Mouse (Mus musculus): Measurements from ENCODE around the gene Bcl9l. TPM values are rescaled to one million over a fixed set of nuclear protein-coding genes. Genes with fewer than 3 reads are reported as not detected.

Gene Bcl9l
- total RNA-seq, 1 experiment from 2014 or later: 5.7 TPM

- ATAC-seq (replicated peaks; ENCODE audit: low read depth, poor library complexity, severe bottlenecking): no peak
Measured at GRCm38 (mm10) chr9:44532991-44533580, 50.5 kb downstream of the Bcl9l start.

DNA sequence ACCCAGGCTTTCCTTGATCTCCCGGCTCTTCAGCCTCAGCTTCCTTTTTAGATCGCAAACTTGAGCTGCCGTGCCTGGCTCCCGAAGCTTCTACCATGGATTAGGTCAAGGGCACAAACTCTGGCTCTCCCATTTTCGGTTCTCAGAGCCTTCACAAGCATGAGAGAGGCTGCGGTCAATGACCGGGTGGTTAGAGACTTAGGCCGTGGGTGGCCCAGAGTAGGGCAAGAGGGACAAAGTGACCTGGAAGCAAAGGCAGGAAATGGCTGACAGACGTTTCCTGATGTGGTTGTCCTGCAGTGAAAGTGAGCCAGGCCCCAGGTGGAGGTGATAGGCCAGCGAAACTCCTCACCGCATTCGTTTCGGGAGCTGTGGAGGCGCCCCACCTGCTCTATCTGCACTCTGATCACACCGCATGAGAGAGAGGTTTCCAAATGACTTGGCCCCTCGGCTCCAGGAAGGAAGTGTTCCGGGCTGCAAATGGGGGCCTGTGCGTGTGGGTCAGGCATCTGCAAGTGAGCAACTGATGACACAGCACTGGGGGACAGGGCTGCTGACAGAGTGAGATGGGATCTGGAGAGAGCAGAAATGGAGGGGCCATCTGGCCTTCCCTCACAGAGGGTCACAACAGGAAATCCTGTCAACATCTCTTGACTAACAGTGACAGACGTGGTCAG is 55.1 kb downstream of the Bcl9l start:
- ATAC-seq (replicated peaks; ENCODE audit: low read depth, poor library complexity, severe bottlenecking): peak; percentile 82

DNA sequence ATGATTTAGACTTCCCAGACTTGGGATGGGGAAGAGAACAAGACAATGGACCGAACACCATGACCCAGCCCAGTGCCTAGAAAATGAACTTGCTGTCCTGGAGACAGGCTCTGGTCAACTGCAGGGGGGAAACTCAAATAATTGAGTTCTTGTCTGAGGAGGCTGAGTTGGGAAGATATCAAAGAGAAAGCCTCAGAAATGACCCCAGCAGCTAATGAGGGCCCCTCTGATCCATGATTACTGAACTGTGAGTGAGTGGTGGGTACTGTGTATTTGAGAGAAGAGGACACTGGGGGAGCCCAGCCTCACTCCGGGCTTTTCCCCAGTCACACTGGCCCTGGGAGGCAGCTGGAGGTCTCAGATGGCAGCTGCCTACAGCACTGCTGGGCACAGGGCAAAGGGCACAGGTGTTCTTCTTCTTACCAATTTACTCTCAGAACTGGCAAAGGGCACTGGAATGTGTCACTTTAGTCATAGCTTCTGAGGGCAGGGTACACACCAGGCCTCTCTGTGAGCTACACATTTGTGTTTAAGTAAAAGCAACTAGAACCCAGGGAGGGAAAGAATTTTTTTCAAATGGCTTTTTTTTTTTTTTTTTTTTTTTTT is 57.3 kb downstream of the Bcl9l start:
- ATAC-seq (replicated peaks; ENCODE audit: low read depth, poor library complexity, severe bottlenecking): no peak

- no peak for ATAC-seq (replicated peaks; ENCODE audit: low read depth, poor library complexity, severe bottlenecking)
Measured at GRCm38 (mm10) chr9:44540676-44541075, 58.1 kb downstream of the Bcl9l start.

DNA sequence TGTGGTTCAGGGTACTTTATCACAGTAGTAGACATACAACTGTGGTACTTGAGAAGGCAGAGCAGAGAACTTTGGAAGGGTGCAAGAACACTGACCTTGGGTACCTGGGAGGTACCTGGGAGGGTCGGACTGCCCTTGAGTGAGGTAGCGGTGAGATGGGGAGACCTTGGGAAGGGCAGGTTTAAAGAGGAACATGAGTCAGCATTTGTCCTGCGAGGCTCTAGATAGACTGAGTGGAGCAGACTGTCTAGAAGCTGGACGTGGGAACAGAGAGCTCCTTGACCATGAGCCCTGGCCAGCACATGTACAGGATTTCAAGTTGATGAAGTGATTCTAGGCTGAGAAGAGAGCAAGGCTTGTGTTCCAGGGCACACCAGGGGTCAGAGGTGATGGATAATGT is 59.7 kb downstream of the Bcl9l start:
- no peak for ATAC-seq (replicated peaks; ENCODE audit: low read depth, poor library complexity, severe bottlenecking)

DNA sequence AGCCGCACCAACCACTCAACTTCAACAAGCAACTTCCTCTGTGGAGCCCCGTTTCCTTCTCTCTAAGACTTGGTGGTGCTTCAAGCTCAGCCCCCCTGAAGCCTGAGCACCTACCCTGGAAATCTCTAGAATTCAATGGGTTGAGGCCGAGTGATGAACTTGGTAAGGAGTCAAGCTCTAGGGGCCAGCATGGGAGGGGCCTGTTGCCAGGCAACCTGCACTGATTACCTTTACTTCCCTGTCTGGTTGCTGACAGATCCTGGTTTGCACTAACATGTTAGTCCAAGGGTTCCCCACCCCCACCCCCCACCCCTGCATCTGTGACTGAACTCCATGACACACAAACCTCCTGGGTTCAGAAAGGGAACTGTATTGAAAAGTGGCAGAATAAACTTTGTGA is 62.4 kb downstream of the Bcl9l start:
- ATAC-seq (replicated peaks; ENCODE audit: low read depth, poor library complexity, severe bottlenecking): no peak

GRCm38 (mm10) chr9:44548412-44549152 is 66.0 kb downstream of the Bcl9l start:
- ATAC-seq (replicated peaks; ENCODE audit: low read depth, poor library complexity, severe bottlenecking): no peak

GRCm38 (mm10) chr9:44551138-44551537 is 68.5 kb downstream of the Bcl9l start:
- ATAC-seq (replicated peaks; ENCODE audit: low read depth, poor library complexity, severe bottlenecking): peak; percentile 89

DNA sequence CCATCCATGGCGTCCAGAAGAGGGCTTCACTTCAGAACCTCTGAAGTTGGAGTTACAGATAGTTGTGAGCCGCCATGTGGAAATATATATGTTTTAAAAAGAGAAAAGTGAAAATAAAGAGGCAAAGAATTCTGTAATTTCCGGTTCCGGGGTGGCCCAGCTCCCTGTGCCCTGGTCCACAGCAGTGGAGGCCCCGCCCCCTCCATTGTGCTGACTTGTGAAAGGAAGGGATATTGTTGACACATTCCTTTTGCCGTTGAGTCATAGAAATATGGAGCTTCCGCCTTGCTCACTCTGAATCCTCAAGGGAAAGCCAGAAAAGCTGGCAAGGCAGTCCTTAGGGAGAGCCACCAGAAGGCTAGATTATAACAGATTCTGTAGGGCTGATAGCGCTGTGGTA is 69.5 kb downstream of the Bcl9l start:
- no peak for ATAC-seq (replicated peaks; ENCODE audit: low read depth, poor library complexity, severe bottlenecking)

Other genes with a start within 250 kb of the Bcl9l start
- gene Cbl, start 248.8 kb upstream of the Bcl9l start, total RNA-seq (2017): 27.7 and 32.7 TPM in 2 replicates
- not detected in 2 replicates for gene Ccdc153, start 242.1 kb upstream of the Bcl9l start, total RNA-seq (2017)
- gene Pdzd3, start 231.4 kb upstream of the Bcl9l start, total RNA-seq (2017): 0.58 TPM in 1 of 2 replicates, not detected in the other
- gene Nlrx1, start 214.2 kb upstream of the Bcl9l start, total RNA-seq (2017): 1.6 and 3.4 TPM in 2 replicates
- 4.2 and 4.8 TPM in 2 replicates for gene Abcg4, start 194.2 kb upstream of the Bcl9l start, total RNA-seq (2017)
- 10.6 and 12.1 TPM in 2 replicates for gene Hinfp, start 177.2 kb upstream of the Bcl9l start, total RNA-seq (2017)
- gene C2cd2l, start 162.5 kb upstream of the Bcl9l start, total RNA-seq (2017): 2.1 and 4.4 TPM in 2 replicates
- 10.6 and 14.2 TPM in 2 replicates for gene Dpagt1, start 156.8 kb upstream of the Bcl9l start, total RNA-seq (2017)
- 286 and 311 TPM in 2 replicates for gene H2afx, start 148.1 kb upstream of the Bcl9l start, total RNA-seq (2017)
- 71.4 and 73.7 TPM in 2 replicates for gene Hmbs, start 138.6 kb upstream of the Bcl9l start, total RNA-seq (2017)
- gene Vps11, start 121.2 kb upstream of the Bcl9l start, total RNA-seq (2017): 16.9 and 18.6 TPM in 2 replicates
- gene Hyou1, start 103.3 kb upstream of the Bcl9l start, total RNA-seq (2017): 90.4 and 99.1 TPM in 2 replicates
- gene Slc37a4, start 86.0 kb upstream of the Bcl9l start, total RNA-seq (2017): 15.7 and 26.1 TPM in 2 replicates
- 2,354 and 2,766 TPM in 2 replicates for gene Rps25, start 75.7 kb upstream of the Bcl9l start, total RNA-seq (2017)
- gene Trappc4, start 75.2 kb upstream of the Bcl9l start, total RNA-seq (2017): 29.5 and 39.8 TPM in 2 replicates
- gene Ccdc84, start 64.3 kb upstream of the Bcl9l start, total RNA-seq (2017): 18.8 and 35.2 TPM in 2 replicates
- not detected in 2 replicates for gene Foxr1, start 41.7 kb upstream of the Bcl9l start, total RNA-seq (2017)
- not detected in 2 replicates for gene Upk2, start 27.8 kb upstream of the Bcl9l start, total RNA-seq (2017)
- gene Cxcr5, start 79.1 kb downstream of the Bcl9l start, total RNA-seq (2017): not detected in 2 replicates
- gene Ddx6, start 122.1 kb downstream of the Bcl9l start, total RNA-seq (2017): 101 and 143 TPM in 2 replicates
- not detected in 2 replicates for gene Treh, start 190.4 kb downstream of the Bcl9l start, total RNA-seq (2017)